Mouse (Mus musculus) heart, embryonic 13.5 days (tissue): ENCODE measurements around the gene Fmnl3. TPM values are rescaled to one million over a fixed set of nuclear protein-coding genes. Genes with fewer than 3 reads are reported as not detected.

Experiments
- ATAC-seq: fragments of 200-750 bp; cut with Nextera tagmentation; 2 replicates; pipeline ENCODE4 v1.8.0; 2017; ENCODE audit warnings: moderate TSS enrichment; ENCODE audit not compliant: insufficient number of reproducible peaks, low FRiP score, low TSS enrichment; ENCODE audit errors: extremely low read depth
- H3K27ac ChIP-seq: fragments of 300-500 bp; sonication (generic); replicated peaks from 2 replicates; pipeline ENCODE4 v1.5.1; 2015; ENCODE audit warnings: moderate library complexity, mild to moderate bottlenecking, inconsistent platforms
- H3K27me3 ChIP-seq: fragments of 300-500 bp; sonication (generic); replicated peaks from 2 replicates; pipeline ENCODE4 v1.6.1; 2015; ENCODE audit warnings: mild to moderate bottlenecking, inconsistent platforms
- H3K36me3 ChIP-seq: fragments of 300-500 bp; sonication (generic); 2 replicates; pipeline ENCODE4 v1.6.1; 2015; ENCODE audit warnings: mild to moderate bottlenecking, inconsistent platforms
- H3K4me1 ChIP-seq: fragments of 300-500 bp; sonication (generic); 2 replicates; pipeline ENCODE4 v1.6.1; 2015; ENCODE audit warnings: inconsistent platforms
- H3K4me2 ChIP-seq: fragments of 300-500 bp; sonication (generic); 2 replicates; pipeline ENCODE4 v1.6.1; 2015; ENCODE audit warnings: inconsistent platforms, mild to moderate bottlenecking, moderate library complexity
- H3K4me3 ChIP-seq: fragments of 300-500 bp; sonication (generic); 2 replicates; pipeline ENCODE4 v1.5.1; 2015; ENCODE audit warnings: moderate library complexity, mild to moderate bottlenecking, inconsistent platforms
- H3K9ac ChIP-seq: fragments of 300-500 bp; sonication (generic); 2 replicates; pipeline ENCODE4 v1.6.1; 2015; ENCODE audit warnings: inconsistent platforms, mild to moderate bottlenecking, moderate library complexity
- H3K9me3 ChIP-seq: fragments of 300-500 bp; sonication (generic); 2 replicates; pipeline ENCODE4 v1.6.1; 2016; ENCODE audit warnings: inconsistent platforms
- WGBS: fragments of 180-500 bp; shearing (Covaris S2); methylation state at CpG from one replicate; pipeline ENCODE4 v1.1.7; 2015; ENCODE audit warnings: mixed read lengths; 5-methylcytosine and 5-hydroxymethylcytosine counted together
- polyA plus RNA-seq: library from polyadenylated mRNA; unstranded; fragments of >200 nt; fragmentation: Nextera tagmentation; extraction: Ambion mirVana; gene quantifications from 2 replicates; pipeline ENCODE4 v1.2.1, GENCODE M21; 2015

The Fmnl3 gene
- polyA plus RNA-seq, 1 experiment from 2014 or later = 13.0 TPM

DNA sequence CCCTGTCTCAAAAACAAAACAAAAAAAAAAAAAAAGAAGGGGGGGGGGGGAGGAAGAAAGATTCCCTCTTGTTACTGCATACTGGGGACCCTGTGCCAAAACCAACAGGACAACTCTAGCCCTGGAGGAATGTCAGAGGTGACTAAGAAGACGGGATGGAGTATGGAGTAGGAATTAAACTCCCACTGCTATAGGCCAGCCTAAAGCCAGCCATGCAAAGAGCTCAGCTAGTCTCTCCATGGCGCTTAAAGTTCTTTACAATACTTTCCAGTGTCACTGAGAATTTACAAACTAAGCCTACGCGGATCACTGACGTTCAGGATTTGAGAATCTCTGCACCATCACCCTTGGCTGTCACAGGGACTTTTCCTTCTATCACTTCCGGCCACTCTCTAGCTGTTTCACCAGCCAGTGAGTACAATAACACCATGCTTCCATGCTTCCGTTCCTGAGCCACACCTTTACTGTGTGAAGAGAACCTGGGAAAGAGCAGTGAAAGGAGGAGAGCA lies 6.2 kb downstream of the Fmnl3 start:
- Histone ChIP-seq H3K36me3 (no peaks in the 10 kb centered on the region), H3K9ac (no peak overlapping the region), H3K4me3 (no peak overlapping the region), H3K9me3 (no peaks in the 10 kb centered on the region), H3K27me3 (no peaks in the 10 kb centered on the region), H3K4me2 (no peak overlapping the region), H3K27ac (peak overlapping the region; percentile 66), H3K4me1 (peaks cover 45% of the 10 kb centered on the region)
- WGBS = 57% methylated on average over 7 of the region's 7 CpGs
- ATAC-seq = no peak

- no peak overlapping the region for H3K9ac ChIP-seq
- no peak overlapping the region for H3K4me3 ChIP-seq
- WGBS = 82% methylated on average over 9 of the region's 9 CpGs
- H3K4me1 ChIP-seq = peaks cover 66% of the 10 kb centered on the region
- no peaks in the 10 kb centered on the region for H3K9me3 ChIP-seq
- H3K27ac ChIP-seq = no peak overlapping the region
- no peaks in the 10 kb centered on the region for H3K27me3 ChIP-seq
- H3K4me2 ChIP-seq = no peak overlapping the region
- H3K36me3 ChIP-seq = no peaks in the 10 kb centered on the region
- ATAC-seq = no peak
Measured at GRCm38 (mm10) chr15:99358952-99359351, 11.3 kb downstream of the Fmnl3 start.

- H3K4me1 ChIP-seq = peaks cover 75% of the 10 kb centered on the region
- no peaks in the 10 kb centered on the region for H3K9me3 ChIP-seq
- no peak overlapping the region for H3K4me2 ChIP-seq
- H3K27me3 ChIP-seq = no peaks in the 10 kb centered on the region
- no peak overlapping the region for H3K4me3 ChIP-seq
- H3K9ac ChIP-seq = peak overlapping the region; percentile 39; the same call in 1 of the 2 replicates
- H3K27ac ChIP-seq = peak overlapping the region; percentile 66
- WGBS = 38% methylated on average over 6 of the region's 6 CpGs
- ATAC-seq = no peak
- no peaks in the 10 kb centered on the region for H3K36me3 ChIP-seq
Measured at GRCm38 (mm10) chr15:99356462-99356861, 13.8 kb downstream of the Fmnl3 start.

GRCm38 (mm10) chr15:99355660-99356059 lies 14.6 kb downstream of the Fmnl3 start:
- Histone ChIP-seq H3K9me3 (no peaks in the 10 kb centered on the region), H3K27me3 (no peaks in the 10 kb centered on the region), H3K4me2 (no peak overlapping the region), H3K9ac (peak overlapping the region; percentile 62), H3K36me3 (no peaks in the 10 kb centered on the region), H3K27ac (peak overlapping the region; percentile 65), H3K4me1 (peaks cover 82% of the 10 kb centered on the region), H3K4me3 (no peak overlapping the region)
- no peak for ATAC-seq
- 38% methylated on average over 6 of the region's 6 CpGs for WGBS

GRCm38 (mm10) chr15:99352306-99352705 lies 18.0 kb downstream of the Fmnl3 start:
- Histone ChIP-seq H3K4me2 (no peak overlapping the region), H3K4me1 (peaks cover 81% of the 10 kb centered on the region), H3K27ac (no peak overlapping the region), H3K4me3 (no peak overlapping the region), H3K9ac (no peak overlapping the region), H3K9me3 (no peaks in the 10 kb centered on the region), H3K36me3 (no peaks in the 10 kb centered on the region), H3K27me3 (no peaks in the 10 kb centered on the region)
- ATAC-seq = no peak
- WGBS = 24% methylated on average over 5 of the region's 5 CpGs

- no peak overlapping the region for H3K27ac ChIP-seq
- no peak overlapping the region for H3K4me2 ChIP-seq
- no peak for ATAC-seq
- H3K36me3 ChIP-seq = no peaks in the 10 kb centered on the region
- 64% methylated on average over 6 of the region's 6 CpGs for WGBS
- peaks cover 81% of the 10 kb centered on the region for H3K4me1 ChIP-seq
- H3K27me3 ChIP-seq = no peaks in the 10 kb centered on the region
- H3K9me3 ChIP-seq = no peaks in the 10 kb centered on the region
- no peak overlapping the region for H3K9ac ChIP-seq
- no peak overlapping the region for H3K4me3 ChIP-seq
Measured at GRCm38 (mm10) chr15:99351610-99352009, 18.7 kb downstream of the Fmnl3 start.

DNA sequence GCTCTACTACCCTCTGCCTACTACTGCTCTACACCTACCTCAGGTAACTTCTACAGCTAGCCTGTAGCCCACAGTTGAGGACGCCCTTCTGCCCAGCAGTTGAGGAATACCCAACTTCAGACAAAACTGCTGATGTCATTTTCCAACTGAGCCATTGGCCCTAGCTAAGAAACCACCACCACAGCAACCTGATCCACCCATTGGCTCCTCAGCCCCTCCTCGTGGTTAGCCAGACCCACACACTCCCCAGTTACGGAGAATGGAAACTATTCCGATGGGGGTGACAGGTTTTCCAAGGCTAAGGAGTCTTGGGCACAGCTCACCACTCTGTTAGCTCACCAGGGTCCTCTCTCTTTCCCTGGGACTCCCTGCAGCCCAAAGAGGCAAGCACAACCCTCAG lies 25.3 kb downstream of the Fmnl3 start:
- no peaks in the 10 kb centered on the region for H3K9me3 ChIP-seq
- H3K9ac ChIP-seq = peak overlapping the region; percentile 75
- H3K4me1 ChIP-seq = peaks cover 89% of the 10 kb centered on the region
- peak overlapping the region; percentile 95 for H3K27ac ChIP-seq
- WGBS = 58% methylated on average over 4 of the region's 4 CpGs
- no peaks in the 10 kb centered on the region for H3K27me3 ChIP-seq
- H3K4me3 ChIP-seq = no peak overlapping the region
- no peaks in the 10 kb centered on the region for H3K36me3 ChIP-seq
- no peak overlapping the region for H3K4me2 ChIP-seq
- ATAC-seq = no peak

DNA sequence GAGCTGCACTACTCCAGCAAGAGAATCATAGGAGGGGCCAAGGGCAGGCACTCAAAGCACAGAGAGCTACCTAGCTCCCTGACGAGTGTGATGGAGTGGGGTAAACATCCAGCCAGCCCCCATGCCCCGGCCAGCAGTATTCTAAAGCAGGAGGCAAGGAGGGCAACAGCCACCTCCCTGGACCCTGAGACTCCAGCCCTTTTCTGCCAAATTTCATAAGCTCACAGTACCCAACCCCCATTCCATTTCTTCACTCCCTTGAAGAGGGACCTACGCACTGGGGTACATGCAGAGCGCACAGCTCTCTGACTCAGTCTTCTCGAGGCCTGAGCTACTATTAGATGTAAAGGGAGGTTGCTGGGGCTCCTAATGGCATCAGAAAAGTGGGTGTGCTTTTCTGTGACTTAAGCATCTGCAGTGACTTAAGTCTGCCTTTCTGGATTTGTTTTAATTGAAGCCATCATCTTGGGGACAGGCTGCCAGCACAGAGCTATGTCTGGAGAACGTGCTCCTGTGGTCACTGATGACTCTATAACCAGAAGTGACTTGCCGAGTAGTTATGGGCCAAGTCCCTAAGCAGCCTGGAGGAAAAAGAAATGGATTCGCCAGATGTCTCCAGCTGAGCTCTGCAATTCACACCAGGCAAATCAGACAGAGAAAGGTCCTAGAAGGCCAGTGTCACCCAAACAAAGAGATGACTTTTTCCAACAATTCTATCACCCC lies 26.0 kb downstream of the Fmnl3 start:
- Histone ChIP-seq H3K9ac (peak overlapping the region; percentile 75), H3K4me3 (peak overlapping the region; percentile 13; the same call in 1 of the 2 replicates), H3K36me3 (no peaks in the 10 kb centered on the region), H3K27me3 (no peaks in the 10 kb centered on the region), H3K27ac (peak overlapping the region; percentile 95), H3K4me2 (peak overlapping the region; percentile 58), H3K4me1 (peaks cover 89% of the 10 kb centered on the region), H3K9me3 (no peaks in the 10 kb centered on the region)
- WGBS = 46% methylated on average over 8 of the region's 8 CpGs
- no peak for ATAC-seq

DNA sequence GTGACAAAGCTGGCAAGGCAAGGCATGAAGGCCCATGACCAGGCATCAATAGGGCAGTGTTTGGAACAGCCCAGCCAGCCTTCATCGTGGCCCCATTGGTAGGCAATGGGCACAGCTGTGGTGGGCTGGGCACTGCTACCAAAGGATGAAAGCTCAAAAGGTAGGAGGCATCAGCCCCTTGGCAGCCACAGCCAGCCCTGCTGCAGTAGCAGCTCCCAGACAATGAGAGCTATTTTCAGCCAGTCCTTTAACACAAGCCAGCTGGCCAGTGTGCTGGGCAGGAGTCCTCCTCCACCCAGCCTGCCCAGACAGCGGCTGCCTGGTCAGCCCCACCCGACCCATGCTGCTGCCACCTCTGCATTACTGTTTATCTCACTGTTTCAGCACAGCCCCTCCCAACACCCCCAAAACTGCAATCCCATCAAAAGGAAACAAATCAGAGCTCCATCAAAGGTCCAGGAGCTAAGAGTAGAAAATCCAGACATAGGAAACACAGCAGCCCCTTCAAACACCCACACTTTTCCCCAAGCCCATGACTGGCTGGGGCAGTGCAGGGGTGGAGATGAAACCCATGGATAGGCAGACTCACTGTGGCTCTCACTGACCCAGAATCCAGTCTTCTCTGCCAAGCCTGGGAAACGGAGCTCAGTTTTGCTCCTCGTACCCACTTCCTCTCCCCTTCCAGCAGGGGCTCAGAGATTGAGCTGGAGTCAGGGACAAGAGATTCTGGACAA lies 26.7 kb downstream of the Fmnl3 start:
- H3K27me3 ChIP-seq = no peaks in the 10 kb centered on the region
- H3K4me3 ChIP-seq = peak overlapping the region; percentile 13; the same call in 1 of the 2 replicates
- H3K4me2 ChIP-seq = peak overlapping the region; percentile 58
- WGBS = 14% methylated on average over 5 of the region's 5 CpGs
- no peaks in the 10 kb centered on the region for H3K36me3 ChIP-seq
- H3K4me1 ChIP-seq = peaks cover 96% of the 10 kb centered on the region
- ATAC-seq = peak; percentile 40; the same call in 1 of the 2 replicates
- no peaks in the 10 kb centered on the region for H3K9me3 ChIP-seq
- peak overlapping the region; percentile 95 for H3K27ac ChIP-seq
- peak overlapping the region; percentile 75 for H3K9ac ChIP-seq

DNA sequence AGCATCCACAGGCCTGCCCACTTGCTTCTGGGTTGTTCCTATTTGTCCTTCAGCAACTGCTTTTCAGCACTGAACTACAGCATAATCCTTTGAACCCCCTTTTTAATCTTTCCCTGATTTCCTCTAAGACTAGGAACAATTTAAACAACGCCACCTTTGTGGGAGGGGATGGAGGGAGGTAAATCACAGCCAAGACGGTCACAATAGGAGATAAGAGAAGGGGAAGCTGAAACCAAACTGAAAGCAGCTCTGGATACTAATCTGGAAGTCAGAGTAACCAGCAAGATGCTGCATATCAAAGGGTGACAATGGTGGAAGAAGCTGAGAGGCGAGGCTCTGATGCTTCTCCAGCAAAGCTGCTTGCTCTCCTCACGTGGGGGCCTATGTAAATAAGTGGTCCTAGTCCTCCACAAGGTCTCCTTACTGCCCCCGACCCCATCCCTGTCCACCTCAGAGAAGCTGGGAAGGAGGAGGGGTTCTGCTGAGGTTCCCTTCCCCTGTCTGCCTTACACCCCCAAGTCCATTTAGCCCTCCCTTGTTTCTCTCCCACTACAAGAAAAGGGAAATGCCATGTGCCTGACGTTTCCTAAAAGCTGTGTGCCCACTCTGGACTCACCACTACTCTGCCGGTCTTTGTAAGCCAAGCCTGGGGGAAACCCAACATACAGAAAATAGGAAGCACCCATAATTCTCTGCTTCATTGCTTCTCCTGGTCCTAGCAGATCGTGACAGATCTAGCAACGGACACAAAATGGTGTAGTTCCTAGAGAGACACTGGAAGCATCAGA lies 27.9 kb downstream of the Fmnl3 start:
- Histone ChIP-seq H3K36me3 (0 out of 2 replicates have a peak, but pooled peaks cover 5% of the 10 kb centered on the region), H3K9me3 (no peaks in the 10 kb centered on the region), H3K27me3 (no peaks in the 10 kb centered on the region), H3K4me2 (peak overlapping the region; percentile 58; the same call in 1 of the 2 replicates), H3K27ac (peak overlapping the region; percentile 95), H3K9ac (peak overlapping the region; percentile 50), H3K4me1 (peaks cover 98% of the 10 kb centered on the region), H3K4me3 (no peak overlapping the region)
- WGBS = 37% methylated on average over 9 of the region's 9 CpGs
- no peak for ATAC-seq

DNA sequence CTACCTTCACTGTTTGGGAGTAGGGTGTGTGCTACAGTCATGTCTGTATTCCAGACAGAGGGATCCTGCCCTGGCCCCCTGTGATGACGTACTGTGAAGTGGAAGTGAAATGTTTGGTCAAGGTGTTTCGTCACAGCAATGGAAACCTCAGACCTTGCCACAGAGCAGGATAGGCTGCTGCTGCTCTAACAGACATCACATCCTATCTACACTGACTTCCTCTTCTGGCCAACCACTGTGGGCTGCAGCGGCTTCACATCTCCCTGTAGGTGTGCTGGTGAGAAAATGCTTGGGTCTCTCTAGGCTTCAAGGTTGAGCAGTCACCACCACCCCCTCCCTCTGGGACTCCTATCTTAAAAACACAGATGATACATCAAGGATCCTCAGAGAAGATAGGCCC lies 29.2 kb downstream of the Fmnl3 start:
- H3K9ac ChIP-seq = no peak overlapping the region
- 0 out of 2 replicates have a peak, but pooled peaks cover 6% of the 10 kb centered on the region for H3K36me3 ChIP-seq
- no peak overlapping the region for H3K4me3 ChIP-seq
- peaks cover 99% of the 10 kb centered on the region for H3K4me1 ChIP-seq
- 53% methylated on average over 3 of the region's 3 CpGs for WGBS
- ATAC-seq = no peak
- peak overlapping the region; percentile 95 for H3K27ac ChIP-seq
- H3K27me3 ChIP-seq = no peaks in the 10 kb centered on the region
- H3K9me3 ChIP-seq = no peaks in the 10 kb centered on the region
- no peak overlapping the region for H3K4me2 ChIP-seq
